Mouse (Mus musculus) midbrain, embryonic 12.5 days (tissue): ENCODE measurements around the gene Mup7. TPM values are rescaled to one million over a fixed set of nuclear protein-coding genes. Genes with fewer than 3 reads are reported as not detected.
"Not testable (repeated sequence)": the region's sequence is repeated elsewhere in the genome, so short reads cannot be mapped to it uniquely, and the experiment has no call there.

Source experiments
- ATAC-seq: fragments of 200-750 bp; cut with Nextera tagmentation; 2 replicates; pipeline ENCODE4 v1.8.0; 2017; ENCODE audit warnings: low read depth, moderate TSS enrichment, moderate library complexity; ENCODE audit not compliant: low FRiP score
- H3K27ac ChIP-seq: fragments of 300-500 bp; sonication (generic); replicated peaks from 2 replicates; pipeline ENCODE4 v1.5.1; 2016; ENCODE audit warnings: mild to moderate bottlenecking
- H3K27me3 ChIP-seq: fragments of 300-500 bp; sonication (generic); 2 replicates; pipeline ENCODE4 v1.6.1; 2016; ENCODE audit warnings: mild to moderate bottlenecking
- H3K36me3 ChIP-seq: fragments of 300-500 bp; sonication (generic); 2 replicates; pipeline ENCODE4 v1.6.1; 2016
- H3K4me1 ChIP-seq: fragments of 300-500 bp; sonication (generic); 2 replicates; pipeline ENCODE4 v1.6.1; 2016
- H3K4me2 ChIP-seq: fragments of 300-500 bp; sonication (generic); replicated peaks from 2 replicates; pipeline ENCODE4 v1.6.1; 2016; ENCODE audit warnings: mild to moderate bottlenecking, moderate library complexity
- H3K4me3 ChIP-seq: fragments of 300-500 bp; sonication (generic); 2 replicates; pipeline ENCODE4 v1.5.1; 2016; ENCODE audit warnings: mild to moderate bottlenecking
- H3K9ac ChIP-seq: fragments of 300-500 bp; sonication (generic); replicated peaks from 2 replicates; pipeline ENCODE4 v1.6.1; 2016; ENCODE audit warnings: mild to moderate bottlenecking, moderate library complexity
- H3K9me3 ChIP-seq: fragments of 300-500 bp; sonication (generic); 2 replicates; pipeline ENCODE4 v1.6.1; 2016; ENCODE audit warnings: mild to moderate bottlenecking
- WGBS: fragments of 180-500 bp; shearing (Covaris S2); methylation state at CpG from one replicate; pipeline ENCODE4 v1.1.7; 2016; 5-methylcytosine and 5-hydroxymethylcytosine counted together
- polyA plus RNA-seq: library from polyadenylated mRNA; unstranded; fragments of >200 nt; fragmentation: Nextera tagmentation; extraction: Ambion mirVana; gene quantifications from 2 replicates; pipeline ENCODE4 v1.2.1, GENCODE M21; 2016

Gene Mup7
- polyA plus RNA-seq: not detected in 2 replicates

DNA sequence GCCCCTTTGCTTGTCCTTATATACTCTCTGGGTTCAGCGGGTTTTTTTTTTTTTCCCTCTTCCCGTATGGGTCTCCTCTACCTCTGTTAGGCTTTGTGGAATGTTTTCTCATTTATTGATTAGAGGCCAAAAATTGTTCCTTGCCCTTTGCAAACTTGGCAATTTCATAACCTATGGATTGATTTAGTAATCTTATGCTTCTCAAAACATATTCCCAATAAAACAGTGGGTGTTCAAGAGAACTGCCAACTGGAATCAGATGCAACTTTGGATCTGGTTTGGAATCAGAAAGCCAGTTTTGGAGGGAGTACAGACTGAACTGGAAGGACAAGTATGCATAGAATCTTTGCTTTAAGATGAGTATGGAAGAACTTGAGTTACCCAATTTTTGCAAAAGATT is at the start of gene Mup7:
Gene Mup7, minus strand, starts transcription at position 101 of the 400 bp plus-strand sequence.
- not testable (repeated sequence) for H3K9me3 ChIP-seq, H3K9ac ChIP-seq, H3K4me2 ChIP-seq, H3K36me3 ChIP-seq, H3K27me3 ChIP-seq, ATAC-seq, H3K4me3 ChIP-seq, H3K27ac ChIP-seq, H3K4me1 ChIP-seq
- WGBS: 60% methylated on average over 2 of the region's 2 CpGs

DNA sequence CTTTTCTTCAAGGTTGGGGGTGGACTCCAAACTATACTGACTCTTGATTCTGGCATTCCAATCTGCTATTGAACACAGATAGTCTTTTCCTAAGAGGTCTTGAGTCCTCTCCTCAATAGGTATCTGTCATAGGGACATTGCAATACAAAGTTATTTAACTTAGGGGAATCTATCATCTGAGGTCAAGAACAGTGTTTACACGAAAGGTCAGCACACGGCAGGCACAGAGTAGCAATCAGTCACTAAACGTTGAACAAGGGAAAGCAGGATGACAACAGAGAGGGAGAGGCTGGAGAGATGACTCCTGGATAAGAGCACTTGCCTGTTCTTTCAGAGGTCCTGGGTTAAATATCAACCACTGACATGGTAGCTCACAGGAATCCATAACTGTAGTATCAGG is 9.6 kb upstream of the Mup7 start:
- not testable (repeated sequence) for H3K9ac ChIP-seq, H3K27ac ChIP-seq, H3K4me2 ChIP-seq, H3K27me3 ChIP-seq, H3K4me3 ChIP-seq, ATAC-seq, H3K36me3 ChIP-seq, H3K4me1 ChIP-seq, H3K9me3 ChIP-seq
- 87% methylated on average over 3 of the region's 3 CpGs for WGBS

GRCm38 (mm10) chr4:60029334-60030111 is 40.8 kb downstream of the Mup7 start:
- not testable (repeated sequence) for H3K27me3 ChIP-seq, H3K4me3 ChIP-seq, H3K36me3 ChIP-seq, H3K4me2 ChIP-seq, ATAC-seq, H3K27ac ChIP-seq, H3K9me3 ChIP-seq, H3K4me1 ChIP-seq, H3K9ac ChIP-seq
- 79% methylated on average over 13 of the region's 13 CpGs for WGBS

GRCm38 (mm10) chr4:60020141-60020540 is 50.1 kb downstream of the Mup7 start:
- not testable (repeated sequence) for H3K4me1 ChIP-seq, H3K27me3 ChIP-seq, H3K27ac ChIP-seq, ATAC-seq, H3K4me3 ChIP-seq, H3K36me3 ChIP-seq, H3K9ac ChIP-seq, H3K4me2 ChIP-seq, H3K9me3 ChIP-seq
- WGBS: 90% methylated on average over 7 of the region's 7 CpGs

Other genes with a start within 250 kb of the Mup7 start
- not detected in 2 replicates for gene Slc46a2, start 155.4 kb downstream of the Mup7 start, polyA plus RNA-seq
- gene Mup4, start 109.8 kb downstream of the Mup7 start, polyA plus RNA-seq: not detected in 2 replicates
- not detected in 2 replicates for gene Mup6, start 106.2 kb downstream of the Mup7 start, polyA plus RNA-seq
- not detected in 2 replicates for gene Mup2, start 83.8 kb upstream of the Mup7 start, polyA plus RNA-seq
- not detected in 2 replicates for gene Mup8, start 152.1 kb upstream of the Mup7 start, polyA plus RNA-seq